ENCODE assay signal across 12 mouse cellular contexts in the genomic region with DNA sequence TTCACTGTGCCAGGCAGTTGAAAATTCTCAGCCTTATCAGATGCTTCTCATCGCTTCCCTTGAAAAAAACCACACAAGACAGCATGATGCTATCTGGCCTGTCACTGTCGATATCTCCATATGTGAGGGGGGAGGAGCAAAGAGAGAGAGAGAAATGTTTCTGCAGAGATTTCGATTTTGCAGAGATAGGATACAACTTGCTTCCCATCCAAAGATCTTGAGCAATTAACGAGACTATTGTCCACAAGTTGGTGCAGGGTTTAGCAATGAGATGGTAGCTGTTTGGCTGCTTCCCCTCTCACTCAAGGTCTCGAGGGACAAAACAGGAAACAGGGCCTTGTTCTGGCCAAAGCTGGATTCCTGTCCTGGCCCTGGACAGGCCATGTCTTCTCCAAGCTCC.
A peak's percentile ranks its signal among the peaks of the same experiment; 100 is the strongest.
DNase-seq lines count a peak whose midpoint lies in the region; ATAC-seq lines count a peak whose summit lies in the region.
"Had no signal": no experiment of that assay in that cellular context is flagged by ENCODE, and none has a peak within 500 bp of the region (broad histone marks: within the 10 kb centered on the region; RNA-seq: fewer than 3 reads in every experiment).

No protein-coding gene starts in this region.

- peak; percentile 53 for ATAC-seq in CD4-positive, CD25-positive, alpha-beta regulatory T cell, adult 4 months
- ATAC-seq in heart, embryonic 11.5 days (replicated peaks; ENCODE audit: insufficient number of reproducible peaks, low FRiP score, low TSS enrichment) = no peak
- ATAC-seq in kidney, embryonic 16.5 days (ENCODE audit: low FRiP score, low TSS enrichment) = 0 out of 2 replicates have a peak, but pooled peaks have one; percentile 42
- ATAC-seq in intestine, embryonic 15.5 days = no peak

- WGBS in heart, embryonic 11.5 days (ENCODE audit: insufficient replicate concordance) = 40% methylated on average over 5 of the region's 5 CpGs
- 67% methylated on average over 5 of the region's 5 CpGs for WGBS in kidney, embryonic 16.5 days
- WGBS in intestine, embryonic 15.5 days = 69% methylated on average over 5 of the region's 5 CpGs

- no peaks in the 10 kb centered on the region for H3K27me3 ChIP-seq in heart, embryonic 11.5 days (ENCODE audit: control insufficient read depth, insufficient read depth, low read length)
- no peaks in the 10 kb centered on the region for H3K27me3 ChIP-seq in kidney, embryonic 16.5 days (ENCODE audit: insufficient read depth, low read length)
- no peaks in the 10 kb centered on the region for H3K27me3 ChIP-seq in intestine, embryonic 15.5 days (replicated peaks)

- no peak overlapping the region for H3K4me2 ChIP-seq in heart, embryonic 11.5 days
- H3K4me2 ChIP-seq in kidney, embryonic 16.5 days (replicated peaks; ENCODE audit: low read depth, low read length) = no peak overlapping the region
- H3K4me2 ChIP-seq in intestine, embryonic 15.5 days (replicated peaks) = no peak overlapping the region

- no peak overlapping the region for H3K9ac ChIP-seq in heart, embryonic 11.5 days (ENCODE audit: low read depth, low read length)
- no peak overlapping the region for H3K9ac ChIP-seq in kidney, embryonic 16.5 days (replicated peaks; ENCODE audit: low read length)
- H3K9ac ChIP-seq in intestine, embryonic 15.5 days = no peak overlapping the region

- no peaks in the 10 kb centered on the region for H3K36me3 ChIP-seq in heart, embryonic 11.5 days (ENCODE audit: control insufficient read depth, insufficient read depth, low read length)
- H3K36me3 ChIP-seq in kidney, embryonic 16.5 days (ENCODE audit: insufficient read depth, low read length) = no peaks in the 10 kb centered on the region
- H3K36me3 ChIP-seq in intestine, embryonic 15.5 days = no peaks in the 10 kb centered on the region
- H3K36me3 ChIP-seq: midbrain, embryonic 10.5 days had no signal

- 0 out of 2 replicates have a peak overlapping the region, but pooled peaks have one; percentile 47 for H3K27ac ChIP-seq in heart, embryonic 11.5 days (ENCODE audit: low read depth, low read length)
- peak overlapping the region; percentile 50 for H3K27ac ChIP-seq in kidney, embryonic 16.5 days (ENCODE audit: low read length)
- H3K27ac ChIP-seq in intestine, embryonic 15.5 days = no peak overlapping the region

- no peaks in the 10 kb centered on the region for H3K9me3 ChIP-seq in heart, embryonic 11.5 days (replicated peaks; ENCODE audit: control insufficient read depth, low read length)
- peaks cover 3% of the 10 kb centered on the region; the same call in 1 of the 2 replicates for H3K9me3 ChIP-seq in kidney, embryonic 16.5 days (ENCODE audit: low read length)
- no peaks in the 10 kb centered on the region for H3K9me3 ChIP-seq in intestine, embryonic 15.5 days

- DNase-seq in 416B (ENCODE audit: low read depth) = peak; percentile 84
- no peak for DNase-seq in thymus, postnatal 25 days
- no peak for DNase-seq in cerebellum, postnatal 4 days (ENCODE audit: low spot score in 2 of 2)
- no peak for DNase-seq in B cell, adult 2 months
- DNase-seq: cerebellum, postnatal 25 days; right cerebral cortex, adult 18-20 months; thymus, postnatal 4 days had no signal

- no peak overlapping the region for H3K4me3 ChIP-seq in heart, embryonic 11.5 days (ENCODE audit: low read depth, low read length)
- H3K4me3 ChIP-seq in kidney, embryonic 16.5 days (ENCODE audit: low read length) = no peak overlapping the region
- H3K4me3 ChIP-seq in intestine, embryonic 15.5 days (replicated peaks) = no peak overlapping the region
- H3K4me3 ChIP-seq: midbrain, embryonic 10.5 days had no signal

- 0 out of 2 replicates have a peak, but pooled peaks cover 6% of the 10 kb centered on the region for H3K4me1 ChIP-seq in heart, embryonic 11.5 days (ENCODE audit: control insufficient read depth, insufficient read depth, low read length)
- 0 out of 2 replicates have a peak, but pooled peaks cover 6% of the 10 kb centered on the region for H3K4me1 ChIP-seq in kidney, embryonic 16.5 days (ENCODE audit: insufficient read depth, low read length)
- no peaks in the 10 kb centered on the region for H3K4me1 ChIP-seq in intestine, embryonic 15.5 days (replicated peaks)

Comparison
In these comparisons a context has a peak if more than half of its experiments do, and no peak if none do; other contexts are left out.
1. ATAC-seq: peak in CD4-positive, CD25-positive, alpha-beta regulatory T cell, adult 4 months (single experiment) and kidney, embryonic 16.5 days (single experiment); none in heart, embryonic 11.5 days (single experiment) and intestine, embryonic 15.5 days (single experiment).